Mouse (Mus musculus): ENCODE measurements at regions not wholly inside any gene's neighbourhood (a gene's known extent, or its start where the extent isn't known, plus 50 kb on each side); places are given as distances from the start of the nearest gene placed in this dataset.

- TF ChIP-seq CTCF (IDR thresholded peaks at IDR 0.05; ENCODE audit: low read depth, low read length) (no peak), POLR2A (IDR thresholded peaks at IDR 0.05; ENCODE audit: extremely low read depth, insufficient read depth, low read length) (no peak)
Measured at GRCm38 (mm10) chr11:57947347-57947746, 61.5 kb upstream of the Larp1 start.

Data from liver, adult 2 months (tissue).